Mouse (Mus musculus) forebrain, embryonic 13.5 days (tissue): ENCODE data around the gene Abcb10. TPM values are rescaled to one million over a fixed set of nuclear protein-coding genes. Genes with fewer than 3 reads are reported as not detected.

Source experiments
- ATAC-seq: fragments of 200-750 bp; cut with Nextera tagmentation; 2 replicates; pipeline ENCODE4 v1.8.0; 2017
- H3K27ac ChIP-seq: fragments of 300-500 bp; sonication (generic); 2 replicates; pipeline ENCODE4 v1.5.1; 2015; ENCODE audit warnings: inconsistent platforms, mild to moderate bottlenecking, moderate library complexity
- H3K27me3 ChIP-seq: fragments of 300-500 bp; sonication (generic); 2 replicates; pipeline ENCODE4 v1.6.1; 2015; ENCODE audit warnings: mild to moderate bottlenecking, inconsistent platforms
- H3K36me3 ChIP-seq: fragments of 300-500 bp; sonication (generic); 2 replicates; pipeline ENCODE4 v1.6.1; 2015; ENCODE audit warnings: mild to moderate bottlenecking, inconsistent platforms; ENCODE audit not compliant: poor library complexity, severe bottlenecking
- H3K4me1 ChIP-seq: fragments of 300-500 bp; sonication (generic); 2 replicates; pipeline ENCODE4 v1.6.1; 2015; ENCODE audit warnings: inconsistent platforms
- H3K4me2 ChIP-seq: fragments of 300-500 bp; sonication (generic); 2 replicates; pipeline ENCODE4 v1.6.1; 2015; ENCODE audit warnings: inconsistent platforms, mild to moderate bottlenecking, moderate library complexity
- H3K4me3 ChIP-seq: fragments of 300-500 bp; sonication (generic); 2 replicates; pipeline ENCODE4 v1.5.1; 2015; ENCODE audit warnings: mild to moderate bottlenecking, inconsistent platforms
- H3K9ac ChIP-seq: fragments of 300-500 bp; sonication (generic); 2 replicates; pipeline ENCODE4 v1.6.1; 2015; ENCODE audit warnings: mild to moderate bottlenecking, inconsistent platforms
- H3K9me3 ChIP-seq: fragments of 300-500 bp; sonication (generic); replicated peaks from 2 replicates; pipeline ENCODE4 v1.6.1; 2016; ENCODE audit warnings: inconsistent platforms
- WGBS: fragments of 180-500 bp; shearing (Covaris S2); methylation state at CpG from one replicate; pipeline ENCODE4 v1.1.7; 2015; 5-methylcytosine and 5-hydroxymethylcytosine counted together
- microRNA counts: library from miRNA; unstranded; fragments of <30 nt; microRNA quantifications from one replicate; lab custom pipeline; 2016
- microRNA-seq: library from miRNA; unstranded; fragments of <30 nt; microRNA quantifications from one replicate; pipeline ENCODE4, GENCODE M21; 2016
- polyA plus RNA-seq: library from polyadenylated mRNA; unstranded; fragments of >200 nt; fragmentation: Nextera tagmentation; extraction: Ambion mirVana; gene quantifications from 2 replicates; pipeline ENCODE4 v1.2.1, GENCODE M21; 2015

Gene Abcb10
- polyA plus RNA-seq, 1 experiment from 2014 or later = 8.5 TPM

DNA sequence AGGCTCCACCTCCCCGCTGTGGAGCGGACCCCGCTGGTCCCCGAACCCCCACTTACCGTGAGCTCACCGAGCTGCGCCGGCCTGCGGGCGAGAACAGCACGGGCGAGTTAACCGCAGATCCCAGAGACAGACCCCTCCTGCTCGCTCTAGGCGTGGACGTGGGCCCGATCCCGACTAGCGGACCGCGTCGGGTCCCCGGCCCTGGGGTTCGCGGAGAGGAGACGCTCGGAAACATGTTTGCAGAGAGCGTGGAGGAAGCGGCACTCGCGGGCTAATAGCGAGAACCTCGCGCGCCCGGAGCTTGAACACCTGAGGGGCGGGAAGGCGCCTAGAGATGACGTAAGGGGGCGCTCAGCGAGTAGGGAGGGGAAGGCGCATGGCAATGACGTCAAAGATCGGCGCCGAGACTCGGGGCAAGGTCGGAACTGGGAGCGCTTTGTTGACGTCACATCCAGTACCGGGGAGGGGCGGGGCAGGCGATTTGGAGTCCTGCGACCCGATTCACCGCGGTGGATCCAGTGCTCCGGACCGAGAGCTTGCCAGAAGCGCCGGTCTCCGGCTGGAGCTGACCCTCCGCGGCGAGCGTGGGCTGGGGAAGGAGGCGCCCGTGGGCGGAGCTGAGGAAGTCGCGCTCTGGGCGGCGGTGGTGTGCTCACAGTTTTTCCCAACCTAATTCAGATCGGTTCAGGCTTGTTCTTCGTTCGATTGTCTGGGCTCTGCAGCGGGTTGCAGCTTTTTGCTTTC is 33.8 kb downstream of the Abcb10 start, which contains the start of gene Nup133:
Gene Nup133 (minus strand): TSS at position 324 of the 744 bp plus-strand sequence.
- no peaks in the 10 kb centered on the region for H3K27me3 ChIP-seq
- H3K9ac ChIP-seq = peak within 1 kb of the TSS; percentile 81
- H3K4me2 ChIP-seq = peak within 1 kb of the TSS; percentile 81
- under 1% methylated on average over 77 of the region's 77 CpGs for WGBS
- H3K4me1 ChIP-seq = peaks cover 18% of the 10 kb centered on the region
- H3K4me3 ChIP-seq = peak within 1 kb of the TSS; percentile 99
- H3K9me3 ChIP-seq = no peaks in the 10 kb centered on the region
- peak within 1 kb of the TSS; percentile 68 for H3K27ac ChIP-seq
- ATAC-seq = peak; percentile 88
- peaks cover 32% of the 10 kb centered on the region for H3K36me3 ChIP-seq

- Histone ChIP-seq H3K4me2 (no peak overlapping the region), H3K4me1 (no peaks in the 10 kb centered on the region), H3K4me3 (no peak overlapping the region), H3K9ac (no peak overlapping the region), H3K27ac (no peak overlapping the region), H3K27me3 (no peaks in the 10 kb centered on the region), H3K9me3 (no peaks in the 10 kb centered on the region), H3K36me3 (peaks cover 76% of the 10 kb centered on the region)
- WGBS = 94% methylated on average over 7 of the region's 7 CpGs
- ATAC-seq = no peak
Observed at GRCm38 (mm10) chr8:123929026-123929425, 53.9 kb downstream of the Abcb10 start.

DNA sequence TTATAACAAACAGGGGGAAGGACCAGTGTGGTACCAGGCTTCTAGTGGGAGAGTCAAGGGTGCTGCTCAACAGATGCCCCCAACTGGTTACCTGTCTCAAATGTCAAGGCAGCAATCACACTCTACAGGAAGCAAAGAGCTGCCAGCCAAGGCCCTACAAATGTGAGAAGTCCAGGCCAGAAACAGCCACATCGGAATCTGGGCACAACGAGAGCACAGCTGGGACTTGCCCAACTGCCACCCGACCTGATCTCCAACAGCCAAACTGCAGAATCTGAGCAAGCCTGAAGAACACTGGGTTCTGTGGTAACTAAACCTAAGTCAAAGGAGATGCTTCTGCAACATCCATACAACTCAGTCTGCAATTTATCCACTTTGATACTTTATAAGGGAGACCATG is 57.3 kb downstream of the Abcb10 start:
- no peak overlapping the region for H3K4me2 ChIP-seq
- WGBS = 90% methylated on average over 3 of the region's 3 CpGs
- H3K9me3 ChIP-seq = no peaks in the 10 kb centered on the region
- H3K4me1 ChIP-seq = no peaks in the 10 kb centered on the region
- no peak for ATAC-seq
- no peak overlapping the region for H3K9ac ChIP-seq
- H3K36me3 ChIP-seq = peaks cover 80% of the 10 kb centered on the region
- no peaks in the 10 kb centered on the region for H3K27me3 ChIP-seq
- no peak overlapping the region for H3K27ac ChIP-seq
- no peak overlapping the region for H3K4me3 ChIP-seq

DNA sequence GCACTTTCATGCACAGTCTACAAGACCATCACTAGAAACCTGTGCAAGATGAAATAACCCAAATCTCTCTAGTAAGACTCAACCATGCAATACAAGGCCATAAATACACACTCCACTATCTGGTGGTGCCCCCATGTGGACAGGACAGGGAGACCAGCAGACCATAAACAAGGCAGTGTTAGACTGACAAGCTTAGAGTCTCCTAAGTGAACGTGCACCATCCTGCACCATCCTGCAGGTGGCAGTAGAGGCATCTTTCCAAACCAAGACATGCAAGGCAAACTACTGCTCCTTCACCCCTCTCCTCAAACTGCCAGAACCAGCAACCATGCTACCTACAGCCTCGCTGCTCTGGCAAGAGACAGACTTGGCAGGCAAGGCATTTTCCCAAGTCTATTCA is 58.2 kb downstream of the Abcb10 start:
- Histone ChIP-seq H3K4me2 (no peak overlapping the region), H3K36me3 (peaks cover 80% of the 10 kb centered on the region), H3K9ac (no peak overlapping the region), H3K4me3 (no peak overlapping the region), H3K9me3 (no peaks in the 10 kb centered on the region), H3K27me3 (no peaks in the 10 kb centered on the region), H3K27ac (no peak overlapping the region), H3K4me1 (no peaks in the 10 kb centered on the region)
- 7% methylated on average over 2 of the region's 2 CpGs for WGBS
- peak; percentile 69; the same call in 1 of the 2 replicates for ATAC-seq

DNA sequence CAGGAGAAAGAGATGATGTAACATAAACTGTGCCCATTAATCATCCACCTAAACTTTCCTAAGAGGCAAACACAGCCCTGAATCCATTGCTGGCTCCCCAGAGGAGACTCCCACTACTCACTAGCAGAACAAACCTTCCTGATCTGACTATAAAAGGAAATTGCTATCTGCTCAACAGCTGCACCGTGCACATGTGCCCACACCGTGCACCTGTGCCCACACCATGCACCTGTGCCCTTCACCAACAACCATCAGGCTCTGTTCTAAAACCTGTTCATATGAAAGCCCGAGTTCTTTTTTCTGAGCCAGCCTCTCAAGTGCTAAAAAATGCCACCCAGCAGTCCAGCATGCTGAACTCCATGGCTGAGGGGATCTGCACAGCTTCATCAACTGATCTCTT is 68.3 kb downstream of the Abcb10 start:
- H3K9ac ChIP-seq = no peak overlapping the region
- H3K27me3 ChIP-seq = no peaks in the 10 kb centered on the region
- no peaks in the 10 kb centered on the region for H3K4me1 ChIP-seq
- ATAC-seq = no peak
- no peaks in the 10 kb centered on the region for H3K9me3 ChIP-seq
- H3K4me3 ChIP-seq = no peak overlapping the region
- H3K4me2 ChIP-seq = no peak overlapping the region
- H3K36me3 ChIP-seq = peaks cover 99% of the 10 kb centered on the region
- no peak overlapping the region for H3K27ac ChIP-seq
- 92% methylated on average over 3 of the region's 3 CpGs for WGBS

DNA sequence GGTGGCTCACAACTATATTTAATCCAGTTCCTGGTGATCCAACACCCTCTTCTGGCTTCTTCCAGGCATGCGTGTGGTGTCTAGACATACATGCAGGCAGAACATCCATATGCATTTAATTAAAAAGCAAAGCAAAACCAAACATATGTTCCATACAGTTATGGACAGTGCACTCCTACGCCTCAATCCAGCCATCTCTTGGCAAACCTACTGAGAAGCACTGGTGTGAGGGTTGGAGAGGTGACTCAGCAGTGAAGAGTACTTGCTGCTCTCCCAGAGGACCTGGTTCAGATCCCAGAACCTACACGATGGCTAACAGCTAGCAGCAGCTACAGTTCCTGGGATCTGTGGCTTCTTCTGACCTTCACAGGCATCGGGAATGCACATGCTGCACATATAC is 70.7 kb downstream of the Abcb10 start:
- Histone ChIP-seq H3K9ac (no peak overlapping the region), H3K4me3 (no peak overlapping the region), H3K4me1 (no peaks in the 10 kb centered on the region), H3K36me3 (peaks cover 98% of the 10 kb centered on the region), H3K27me3 (no peaks in the 10 kb centered on the region), H3K27ac (no peak overlapping the region), H3K4me2 (no peak overlapping the region), H3K9me3 (no peaks in the 10 kb centered on the region)
- ATAC-seq = no peak
- WGBS = 87% methylated on average over 4 of the region's 4 CpGs

DNA sequence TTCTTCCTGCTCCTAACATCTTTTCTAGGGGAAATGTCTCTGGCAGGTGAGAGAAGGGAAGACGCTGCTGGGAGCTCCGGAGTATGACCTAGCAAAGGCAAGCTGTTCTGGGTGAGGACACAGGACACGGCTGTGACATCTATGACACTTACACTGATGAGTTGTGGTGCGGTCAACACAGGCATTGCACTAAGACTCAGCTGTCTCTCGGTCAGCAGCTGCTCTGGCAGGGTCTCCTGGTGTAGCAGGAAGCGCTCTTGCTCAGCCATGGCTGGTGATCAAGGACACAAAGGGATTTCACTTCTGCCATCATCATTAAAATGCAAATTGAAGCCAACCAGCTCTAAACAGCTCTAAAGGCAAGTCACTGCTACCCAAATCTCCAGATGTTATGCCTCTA is 75.3 kb downstream of the Abcb10 start:
- H3K4me3 ChIP-seq = no peak overlapping the region
- no peak for ATAC-seq
- no peaks in the 10 kb centered on the region for H3K9me3 ChIP-seq
- H3K27me3 ChIP-seq = no peaks in the 10 kb centered on the region
- no peak overlapping the region for H3K4me2 ChIP-seq
- WGBS = 90% methylated on average over 6 of the region's 6 CpGs
- no peaks in the 10 kb centered on the region for H3K4me1 ChIP-seq
- H3K9ac ChIP-seq = no peak overlapping the region
- no peak overlapping the region for H3K27ac ChIP-seq
- H3K36me3 ChIP-seq = peaks cover 93% of the 10 kb centered on the region

- Histone ChIP-seq H3K4me1 (no peaks in the 10 kb centered on the region), H3K4me3 (no peak overlapping the region), H3K27me3 (no peaks in the 10 kb centered on the region), H3K9ac (no peak overlapping the region), H3K4me2 (no peak overlapping the region), H3K27ac (no peak overlapping the region), H3K9me3 (no peaks in the 10 kb centered on the region), H3K36me3 (peaks cover 76% of the 10 kb centered on the region)
- ATAC-seq = no peak
- 84% methylated on average over 7 of the region's 7 CpGs for WGBS
Observed at GRCm38 (mm10) chr8:123902653-123903052, 80.3 kb downstream of the Abcb10 start.

MicroRNA genes within 50 kb of the gene (microRNA counts, 519-probe panel; counts per million panel counts)
- microRNA mmu-miR-1967 (lab: Ali Mortazavi, UCI) = 1,260 counts per million, percentile 55 among the panel's probes with 10 or more counts

Small RNAs within 50 kb of the gene (microRNA-seq; reads per million reads assigned to microRNA genes)
- not detected for gene Mir1967

Other genes with a start within 250 kb of the Abcb10 start
- 70.9 and 72.2 TPM in 2 replicates for gene Rab4a, start 177.1 kb downstream of the Abcb10 start, polyA plus RNA-seq
- 6.4 and 7.4 TPM in 2 replicates for gene Ccsap, start 122.9 kb downstream of the Abcb10 start, polyA plus RNA-seq
- 1.7 and 3.1 TPM in 2 replicates for gene Acta1, start 88.4 kb downstream of the Abcb10 start, polyA plus RNA-seq
- 38.5 and 42.6 TPM in 2 replicates for gene Nup133, start 33.9 kb downstream of the Abcb10 start, polyA plus RNA-seq
- 27.5 and 30.9 TPM in 2 replicates for gene Taf5l, start 38.3 kb upstream of the Abcb10 start, polyA plus RNA-seq
- gene Urb2, start 38.4 kb upstream of the Abcb10 start, polyA plus RNA-seq = 3.2 and 3.5 TPM in 2 replicates
- gene Galnt2, start 248.3 kb upstream of the Abcb10 start, polyA plus RNA-seq = 31.1 and 38.6 TPM in 2 replicates